Mouse (Mus musculus): ENCODE data around the gene Irf2bp1.

GRCm38 (mm10) chr7:19048006-19048527 lies 44.2 kb downstream of the Irf2bp1 start:
- TF ChIP-seq EP300 (optimal IDR thresholded peaks at IDR 0.05) = no peak
- no peak for TF ChIP-seq CTCF (IDR thresholded peaks at IDR 0.05; ENCODE audit: low read depth)
